9 mouse cellular contexts compared by ENCODE assay signal in genomic region chr10:126833006-126833405, GRCm38 (mm10).
DNase-seq lines count a peak whose midpoint lies in the region; ATAC-seq and TF ChIP-seq lines count a peak whose summit lies in the region.
"Had no signal": no experiment of that assay in that cellular context is flagged by ENCODE, and none has a peak within 500 bp of the region (broad histone marks: within the 10 kb centered on the region; RNA-seq: fewer than 3 reads in every experiment).

No protein-coding gene starts in this region.

- no peak overlapping the region for H3K9ac ChIP-seq in forebrain, embryonic 15.5 days (replicated peaks)
- H3K9ac ChIP-seq: lung, embryonic 15.5 days had no signal

- ATAC-seq in forebrain, embryonic 15.5 days (replicated peaks), result no peak
- ATAC-seq in monocyte, adult 5-6 weeks (replicated peaks; ENCODE audit: insufficient number of reproducible peaks, low FRiP score, low TSS enrichment, poor library complexity, severe bottlenecking), result no peak

- H3K4me2 ChIP-seq in forebrain, embryonic 15.5 days (replicated peaks), result no peak overlapping the region
- H3K4me2 ChIP-seq: lung, embryonic 15.5 days had no signal

- peaks cover 9% of the 10 kb centered on the region; the same call in 1 of the 2 replicates for H3K4me1 ChIP-seq in forebrain, embryonic 10.5 days
- H3K4me1 ChIP-seq in forebrain, embryonic 15.5 days, result peaks cover 13% of the 10 kb centered on the region
- peaks cover 42% of the 10 kb centered on the region for H3K4me1 ChIP-seq in E14TG2a.4 (replicated peaks; ENCODE audit: low read depth, low read length)
- H3K4me1 ChIP-seq: lung, embryonic 15.5 days had no signal

- no peak overlapping the region for H3K27ac ChIP-seq in forebrain, embryonic 10.5 days
- no peak overlapping the region for H3K27ac ChIP-seq in forebrain, embryonic 15.5 days (replicated peaks)
- H3K27ac ChIP-seq: lung, embryonic 15.5 days had no signal

- H3K27me3 ChIP-seq in forebrain, embryonic 10.5 days (ENCODE audit: poor library complexity, severe bottlenecking), result no peaks in the 10 kb centered on the region
- H3K27me3 ChIP-seq in forebrain, embryonic 15.5 days, result no peaks in the 10 kb centered on the region
- no peaks in the 10 kb centered on the region for H3K27me3 ChIP-seq in E14TG2a.4 (ENCODE audit: insufficient read depth, low read length)
- H3K27me3 ChIP-seq: lung, embryonic 15.5 days had no signal

- DNase-seq in forebrain, embryonic 10.5 days (ENCODE audit: extremely low spot score, low spot score), result peak; percentile 34
- DNase-seq in left cerebral cortex, postnatal 14 days (ENCODE audit: low spot score in 2 of 2), result peak; percentile 44 to 50
- no peak for DNase-seq in left cerebral cortex, adult 9 months (ENCODE audit: low spot score in 2 of 2)
- peak; percentile 42 for DNase-seq in embryo, embryonic 9.5 days (ENCODE audit: extremely low spot score)
- DNase-seq in MN1 (ENCODE audit: low spot score), result no peak

- 27% methylated on average over 5 of the region's 5 CpGs for WGBS in forebrain, embryonic 10.5 days
- WGBS in forebrain, embryonic 15.5 days, result 23% methylated on average over 5 of the region's 5 CpGs

- intact Hi-C loops in left cerebral cortex, postnatal 14 days (cut with DNase I), result loop anchor here (1.0 kb wide), 1 partner anchor 36 kb away; no protein-coding TSS in a partner anchor

- H3K4me3 ChIP-seq in forebrain, embryonic 10.5 days, result no peak overlapping the region
- H3K4me3 ChIP-seq in forebrain, embryonic 15.5 days, result no peak overlapping the region
- H3K4me3 ChIP-seq in E14TG2a.4 (replicated peaks; ENCODE audit: low read length), result no peak overlapping the region
- H3K4me3 ChIP-seq: lung, embryonic 15.5 days had no signal

- no peaks in the 10 kb centered on the region for H3K9me3 ChIP-seq in forebrain, embryonic 10.5 days
- H3K9me3 ChIP-seq in forebrain, embryonic 15.5 days, result no peaks in the 10 kb centered on the region
- no peaks in the 10 kb centered on the region for H3K9me3 ChIP-seq in E14TG2a.4 (ENCODE audit: low read length)
- H3K9me3 ChIP-seq: lung, embryonic 15.5 days had no signal

- TF ChIP-seq CTCF in E14TG2a.4 (conservative IDR thresholded peaks at IDR 0.05; ENCODE audit: low read length), result peak; percentile 89

- H3K36me3 ChIP-seq in forebrain, embryonic 10.5 days (replicated peaks), result no peaks in the 10 kb centered on the region
- no peaks in the 10 kb centered on the region for H3K36me3 ChIP-seq in forebrain, embryonic 15.5 days
- no peaks in the 10 kb centered on the region for H3K36me3 ChIP-seq in E14TG2a.4 (ENCODE audit: insufficient read depth, low read length)
- H3K36me3 ChIP-seq: lung, embryonic 15.5 days had no signal

Comparison
In these comparisons a context has a peak if more than half of its experiments do, and no peak if none do; other contexts are left out.
1. DNase-seq: peak in forebrain, embryonic 10.5 days (single experiment), left cerebral cortex, postnatal 14 days (2 of 2) and embryo, embryonic 9.5 days (single experiment); none in left cerebral cortex, adult 9 months (0 of 2) and MN1 (single experiment).